Comparison of ENCODE assay signal across 17 mouse cellular contexts in genomic region chr9:23728816-23729215, GRCm38 (mm10).
DNase-seq lines count a peak whose midpoint lies in the region; ATAC-seq and TF ChIP-seq lines count a peak whose summit lies in the region.
"Had no signal": no experiment of that assay in that cellular context is flagged by ENCODE, and none has a peak within 500 bp of the region (broad histone marks: within the 10 kb centered on the region; RNA-seq: fewer than 3 reads in every experiment).

No protein-coding gene starts in this region.

- 44% methylated on average over 4 of the region's 4 CpGs for WGBS in lung, postnatal 0 days

- H3K27me3 ChIP-seq in lung, postnatal 0 days (replicated peaks; ENCODE audit: insufficient read depth, low read length): no peaks in the 10 kb centered on the region
- H3K27me3 ChIP-seq: limb, embryonic 15.5 days had no signal

- no peak overlapping the region for H3K9ac ChIP-seq in lung, postnatal 0 days (replicated peaks; ENCODE audit: low read depth)
- H3K9ac ChIP-seq: limb, embryonic 15.5 days; liver, postnatal 0 days had no signal

- ATAC-seq in lung, postnatal 0 days: no peak
- ATAC-seq: liver, postnatal 0 days; midbrain, embryonic 16.5 days had no signal

- DNase-seq in adrenal gland, postnatal 10 days: peak; percentile 3
- DNase-seq in adrenal gland, adult (ENCODE audit: inconsistent age in 2 of 2, low spot score in 1 of 2): no peak
- peak; percentile 20 for DNase-seq in lung, postnatal 0 days (ENCODE audit: low spot score)
- no peak for DNase-seq in lung, postnatal 10 days
- peak; percentile 5 to 11 for DNase-seq in frontal cortex, postnatal 10 days (ENCODE audit: low spot score in 2 of 2)
- peak; percentile 6 for DNase-seq in right cerebral cortex, postnatal 25 days
- DNase-seq in gastrocnemius, adult 8-10 months (ENCODE audit: low spot score in 2 of 2): no peak
- DNase-seq in ovary, postnatal 10 days (ENCODE audit: low spot score): no peak
- DNase-seq: adrenal gland, adult 8-10 months; cerebellum, adult 9-10 months; kidney, adult 8-10 months; liver, postnatal 0 days; spleen, adult 18-20 months; thymus, postnatal 4 days had no signal

- TF ChIP-seq EP300 in lung, postnatal 0 days (IDR thresholded peaks at IDR 0.05): no peak

- no peak overlapping the region for H3K4me2 ChIP-seq in lung, postnatal 0 days (replicated peaks; ENCODE audit: low read depth, low read length)
- H3K4me2 ChIP-seq: limb, embryonic 15.5 days had no signal

- no peaks in the 10 kb centered on the region for H3K4me1 ChIP-seq in lung, postnatal 0 days (ENCODE audit: insufficient read depth, low read depth, low read length)
- H3K4me1 ChIP-seq: limb, embryonic 15.5 days had no signal

- no peak for TF ChIP-seq CTCF in lung, postnatal 0 days (IDR thresholded peaks at IDR 0.05)

- no peak overlapping the region for H3K27ac ChIP-seq in lung, postnatal 0 days (ENCODE audit: low read length)
- H3K27ac ChIP-seq: layer of hippocampus, adult 2 months; limb, embryonic 15.5 days had no signal

- H3K36me3 ChIP-seq in lung, postnatal 0 days (ENCODE audit: insufficient read depth, low read length): no peaks in the 10 kb centered on the region
- H3K36me3 ChIP-seq: limb, embryonic 15.5 days had no signal

- no peaks in the 10 kb centered on the region for H3K9me3 ChIP-seq in lung, postnatal 0 days (ENCODE audit: low read length)
- H3K9me3 ChIP-seq: limb, embryonic 15.5 days had no signal

- H3K4me3 ChIP-seq in lung, postnatal 0 days (ENCODE audit: low read depth, low read length): no peak overlapping the region
- H3K4me3 ChIP-seq: layer of hippocampus, adult 2 months; limb, embryonic 15.5 days had no signal

Comparison
In these comparisons a context has a peak if more than half of its experiments do, and no peak if none do; other contexts are left out.
1. DNase-seq: peak in adrenal gland, postnatal 10 days (single experiment), lung, postnatal 0 days (single experiment), frontal cortex, postnatal 10 days (2 of 2) and right cerebral cortex, postnatal 25 days (single experiment); none in adrenal gland, adult (0 of 2), lung, postnatal 10 days (single experiment), gastrocnemius, adult 8-10 months (0 of 2) and ovary, postnatal 10 days (single experiment).